Mouse (Mus musculus) intestine, postnatal 0 days (tissue): Measurements from ENCODE around the gene Vnn3. TPM values are rescaled to one million over a fixed set of nuclear protein-coding genes. Genes with fewer than 3 reads are reported as not detected.

ENCODE experiments used
- ATAC-seq: fragments of 200-750 bp; cut with Nextera tagmentation; 2 replicates; pipeline ENCODE4 v1.8.0; 2017; ENCODE audit warnings: mild to moderate bottlenecking, moderate TSS enrichment, moderate library complexity
- H3K27ac ChIP-seq: fragments of 300-500 bp; sonication (generic); 2 replicates; pipeline ENCODE4 v1.5.1; 2014; ENCODE audit warnings: mild to moderate bottlenecking, low read depth, low read length, moderate library complexity
- H3K27me3 ChIP-seq: fragments of 300-500 bp; sonication (generic); replicated peaks from 2 replicates; pipeline ENCODE4 v1.6.1; 2014; ENCODE audit warnings: low read length, mixed read lengths; ENCODE audit not compliant: control insufficient read depth, insufficient read depth
- H3K36me3 ChIP-seq: fragments of 300-500 bp; sonication (generic); 2 replicates; pipeline ENCODE4 v1.6.1; 2014; ENCODE audit warnings: mild to moderate bottlenecking, moderate library complexity; ENCODE audit not compliant: control insufficient read depth, insufficient read depth
- H3K4me1 ChIP-seq: fragments of 300-500 bp; sonication (generic); replicated peaks from 2 replicates; pipeline ENCODE4 v1.6.1; 2014; ENCODE audit warnings: antibody characterized with exemption, low read length, mixed read lengths; ENCODE audit not compliant: control insufficient read depth, insufficient read depth
- H3K4me2 ChIP-seq: fragments of 300-500 bp; sonication (generic); replicated peaks from 2 replicates; pipeline ENCODE4 v1.6.1; 2014; ENCODE audit warnings: low read depth, mild to moderate bottlenecking, moderate library complexity
- H3K4me3 ChIP-seq: fragments of 300-500 bp; sonication (generic); 2 replicates; pipeline ENCODE4 v1.5.1; 2014; ENCODE audit warnings: low read depth, low read length
- H3K9ac ChIP-seq: fragments of 300-500 bp; sonication (generic); 2 replicates; pipeline ENCODE4 v1.6.1; 2014; ENCODE audit warnings: mild to moderate bottlenecking, low read depth, low read length
- H3K9me3 ChIP-seq: fragments of 300-500 bp; sonication (generic); 2 replicates; pipeline ENCODE4 v1.6.1; 2016; ENCODE audit warnings: mixed run types; ENCODE audit not compliant: control insufficient read depth
- CTCF ChIP-seq: sonication (generic); IDR thresholded peaks from 2 replicates; pipeline ENCODE4 v1.5.1; 2016; ENCODE audit warnings: low read depth, mild to moderate bottlenecking, control low read depth, antibody characterized with exemption, moderate library complexity
- WGBS: fragments of 180-500 bp; shearing (Covaris S2); extraction: QIAGEN DNeasy Blood & Tissue Kit; methylation state at CpG from one replicate; pipeline ENCODE4 v1.1.7; 2014; 5-methylcytosine and 5-hydroxymethylcytosine counted together
- polyA plus RNA-seq: library from polyadenylated mRNA; unstranded; fragments of >200 nt; fragmentation: Nextera tagmentation; extraction: Ambion mirVana; gene quantifications from 2 replicates; pipeline ENCODE4 v1.2.1, GENCODE M21; 2015

Vnn3 gene
- polyA plus RNA-seq, 1 experiment from 2014 or later, result 0.10 TPM

GRCm38 (mm10) chr10:23812852-23813766 lies 38.2 kb upstream of the Vnn3 start:
- no peaks in the 10 kb centered on the region for H3K27me3 ChIP-seq
- no peaks in the 10 kb centered on the region for H3K9me3 ChIP-seq
- H3K27ac ChIP-seq, result no peak overlapping the region
- ATAC-seq, result no peak; the same call in 1 of the 2 replicates
- no peak overlapping the region for H3K4me3 ChIP-seq
- TF ChIP-seq CTCF, result no peak
- no peaks in the 10 kb centered on the region for H3K4me1 ChIP-seq
- WGBS, result 70% methylated on average over 11 of the region's 11 CpGs
- no peak overlapping the region for H3K9ac ChIP-seq
- no peak overlapping the region for H3K4me2 ChIP-seq
- H3K36me3 ChIP-seq, result peaks cover 23% of the 10 kb centered on the region

DNA sequence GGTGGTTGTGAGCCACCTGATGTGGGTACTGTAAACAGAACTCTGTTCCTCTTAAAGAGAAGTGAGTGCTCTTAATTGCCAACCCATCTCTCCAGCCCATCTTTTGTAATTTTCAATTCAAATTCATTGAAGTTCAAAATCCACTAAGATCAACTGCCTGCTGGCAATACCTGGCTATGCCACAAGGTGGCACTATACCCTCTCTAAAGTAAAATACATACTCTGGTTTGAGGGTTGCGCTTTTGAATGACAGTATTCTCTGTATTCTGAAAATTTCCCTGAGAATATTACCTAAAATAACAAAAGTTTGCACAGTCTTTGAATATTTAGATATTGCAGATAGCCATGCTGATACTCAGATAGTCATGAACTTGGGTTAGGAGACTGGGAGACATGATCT lies 36.1 kb upstream of the Vnn3 start:
- H3K36me3 ChIP-seq, result peaks cover 33% of the 10 kb centered on the region
- no peaks in the 10 kb centered on the region for H3K27me3 ChIP-seq
- no peaks in the 10 kb centered on the region for H3K4me1 ChIP-seq
- ATAC-seq, result no peak
- no peaks in the 10 kb centered on the region for H3K9me3 ChIP-seq
- WGBS, result 49% methylated on average over 1 of the region's 1 CpGs
- no peak overlapping the region for H3K9ac ChIP-seq
- peak; percentile 83 for TF ChIP-seq CTCF
- no peak overlapping the region for H3K4me2 ChIP-seq
- no peak overlapping the region for H3K4me3 ChIP-seq
- H3K27ac ChIP-seq, result no peak overlapping the region

DNA sequence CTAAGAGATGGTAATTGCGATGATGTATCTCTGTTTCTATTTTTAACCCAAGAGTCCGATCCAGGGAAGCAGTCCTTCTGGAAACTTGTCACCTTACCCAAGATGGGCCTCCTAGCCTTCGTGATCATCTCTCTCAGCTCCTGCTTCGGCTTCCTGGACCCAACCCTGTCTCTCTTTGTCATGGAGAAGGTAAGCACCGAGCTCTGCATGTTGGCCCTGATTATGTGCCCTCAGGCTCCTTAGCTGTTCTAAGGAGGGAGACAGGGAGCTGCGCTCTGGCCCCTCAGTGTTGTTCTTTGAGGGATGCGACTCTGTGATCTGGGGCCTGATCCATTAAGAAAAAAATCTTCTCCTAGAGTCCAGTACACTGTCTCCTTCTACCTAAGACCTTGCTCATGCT lies 35.0 kb upstream of the Vnn3 start:
- no peak overlapping the region for H3K4me2 ChIP-seq
- ATAC-seq, result no peak
- peaks cover 36% of the 10 kb centered on the region for H3K36me3 ChIP-seq
- no peaks in the 10 kb centered on the region for H3K27me3 ChIP-seq
- H3K9ac ChIP-seq, result no peak overlapping the region
- no peaks in the 10 kb centered on the region for H3K9me3 ChIP-seq
- no peak for TF ChIP-seq CTCF
- 74% methylated on average over 7 of the region's 7 CpGs for WGBS
- no peak overlapping the region for H3K4me3 ChIP-seq
- no peaks in the 10 kb centered on the region for H3K4me1 ChIP-seq
- H3K27ac ChIP-seq, result no peak overlapping the region

DNA sequence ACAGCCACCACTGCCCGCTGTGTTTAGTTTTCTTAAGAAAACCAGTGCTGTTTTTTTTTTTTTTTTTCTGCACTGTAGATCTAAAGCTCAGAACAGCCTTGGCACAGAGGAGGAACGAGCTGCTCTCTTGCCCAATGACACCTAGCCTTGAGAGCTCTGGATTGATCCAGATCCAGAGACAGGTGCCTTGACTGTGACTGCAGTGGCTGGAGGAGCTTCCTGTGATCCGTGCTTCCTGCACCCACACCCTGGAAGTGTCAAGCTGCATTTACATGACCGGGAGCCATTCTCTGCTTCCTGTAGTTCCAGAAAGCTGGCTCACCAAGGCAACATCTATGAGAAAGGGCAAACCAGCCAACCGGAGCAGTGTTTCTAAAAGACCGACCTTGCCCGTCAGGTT lies 24.7 kb upstream of the Vnn3 start:
- H3K4me1 ChIP-seq, result no peaks in the 10 kb centered on the region
- 88% methylated on average over 7 of the region's 7 CpGs for WGBS
- no peaks in the 10 kb centered on the region for H3K27me3 ChIP-seq
- no peak overlapping the region for H3K27ac ChIP-seq
- H3K36me3 ChIP-seq, result peaks cover 51% of the 10 kb centered on the region
- H3K4me3 ChIP-seq, result no peak overlapping the region
- no peak for TF ChIP-seq CTCF
- H3K9me3 ChIP-seq, result no peaks in the 10 kb centered on the region
- H3K4me2 ChIP-seq, result no peak overlapping the region
- no peak for ATAC-seq
- H3K9ac ChIP-seq, result no peak overlapping the region

- Histone ChIP-seq H3K4me3 (no peak overlapping the region), H3K9ac (no peak overlapping the region), H3K27ac (no peak overlapping the region), H3K36me3 (no peaks in the 10 kb centered on the region), H3K27me3 (no peaks in the 10 kb centered on the region), H3K4me1 (no peaks in the 10 kb centered on the region), H3K9me3 (no peaks in the 10 kb centered on the region), H3K4me2 (no peak overlapping the region)
- TF ChIP-seq CTCF, result no peak
- 36% methylated on average over 9 of the region's 9 CpGs for WGBS
- ATAC-seq, result peak; percentile 79
Measured at GRCm38 (mm10) chr10:23836003-23836964, 15.0 kb upstream of the Vnn3 start.

- Histone ChIP-seq H3K4me2 (no peak overlapping the region), H3K9ac (no peak overlapping the region), H3K9me3 (no peaks in the 10 kb centered on the region), H3K36me3 (no peaks in the 10 kb centered on the region), H3K27me3 (no peaks in the 10 kb centered on the region), H3K27ac (no peak overlapping the region), H3K4me3 (no peak overlapping the region), H3K4me1 (no peaks in the 10 kb centered on the region)
- no peak for TF ChIP-seq CTCF
- WGBS, result 69% methylated on average over 3 of the region's 3 CpGs
- no peak for ATAC-seq
Measured at GRCm38 (mm10) chr10:23837115-23837514, 14.1 kb upstream of the Vnn3 start.
